Mouse (Mus musculus) mature B cell (primary cell): ENCODE results near the gene Rrp9.

ENCODE experiments used
- in situ Hi-C: fragments of 300-500 bp; cut with MboI; formaldehyde crosslinking; loops from 2 replicates; pipeline ENCODE4 v1.14.3; 2019

Rrp9 gene

GRCm38 (mm10) chr9:106519909-106520308 lies 44.1 kb downstream of the Rrp9 start:
- in situ Hi-C loops: no loop called here

- in situ Hi-C loops: no loop called here
Measured at GRCm38 (mm10) chr9:106531833-106532232, 56.1 kb downstream of the Rrp9 start.

DNA sequence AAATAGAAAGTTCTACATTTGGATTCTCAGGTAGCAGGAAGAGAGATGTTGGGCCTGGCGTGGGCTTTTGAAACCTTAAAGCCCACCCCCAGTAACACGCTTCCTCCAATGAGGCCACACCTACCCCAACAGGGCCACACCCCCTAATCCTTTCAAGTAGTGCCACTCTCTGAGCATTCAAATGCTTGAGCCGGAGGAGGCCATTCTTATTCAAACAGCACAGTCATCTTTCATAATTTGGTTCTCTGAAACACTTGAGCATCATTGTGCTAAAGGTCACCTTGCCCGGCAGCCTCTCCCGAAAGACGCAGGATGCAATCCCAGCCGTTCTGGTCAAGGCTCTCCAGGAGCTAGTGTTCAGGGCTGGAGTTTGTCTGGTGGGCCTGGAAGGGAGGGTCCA lies 58.5 kb downstream of the Rrp9 start:
- in situ Hi-C loops: no loop called here

- in situ Hi-C loops: no loop called here
Measured at GRCm38 (mm10) chr9:106534975-106535374, 59.2 kb downstream of the Rrp9 start.
